Mouse (Mus musculus): ENCODE measurements around the gene Lbr.

DNA sequence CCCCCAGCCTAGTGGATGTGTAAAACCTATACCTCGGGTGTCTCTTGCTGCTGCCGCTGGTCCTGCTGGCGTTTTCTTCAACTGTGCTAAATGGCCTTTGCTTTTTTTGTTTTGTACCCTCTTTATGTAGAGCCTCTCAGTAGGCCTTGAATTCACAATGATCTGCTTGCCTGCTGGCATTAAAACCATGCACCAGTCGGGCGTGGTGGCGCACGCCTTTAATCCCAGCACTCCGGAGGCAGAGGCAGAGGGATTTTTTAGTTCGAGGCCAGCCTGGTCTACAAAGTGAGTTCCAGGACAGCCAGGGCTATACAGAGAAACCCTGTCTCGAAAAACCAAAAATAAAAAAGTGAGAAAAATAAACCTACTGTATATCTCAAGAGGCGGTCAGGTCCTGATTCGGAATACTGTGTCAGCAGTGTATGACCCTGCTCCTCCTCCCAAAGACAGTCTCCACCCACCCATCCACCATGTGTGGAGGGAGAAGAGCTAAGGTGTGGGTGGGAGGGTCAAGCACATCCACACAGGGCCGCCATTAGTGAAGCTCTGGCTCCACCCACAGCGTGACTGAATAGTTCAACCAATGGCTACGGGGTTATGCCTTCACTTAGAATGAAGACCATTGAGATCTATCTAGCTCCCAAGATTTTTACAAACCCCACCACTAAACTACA, 2.2 kb upstream of the Lbr start:
- TF ChIP-seq EP300 (IDR thresholded peaks at IDR 0.05; ENCODE audit: low read depth) (no peak), CTCF (IDR thresholded peaks at IDR 0.05; ENCODE audit: low read depth) (no peak)
